8 mouse cellular contexts compared by ENCODE assay signal in the genomic region with DNA sequence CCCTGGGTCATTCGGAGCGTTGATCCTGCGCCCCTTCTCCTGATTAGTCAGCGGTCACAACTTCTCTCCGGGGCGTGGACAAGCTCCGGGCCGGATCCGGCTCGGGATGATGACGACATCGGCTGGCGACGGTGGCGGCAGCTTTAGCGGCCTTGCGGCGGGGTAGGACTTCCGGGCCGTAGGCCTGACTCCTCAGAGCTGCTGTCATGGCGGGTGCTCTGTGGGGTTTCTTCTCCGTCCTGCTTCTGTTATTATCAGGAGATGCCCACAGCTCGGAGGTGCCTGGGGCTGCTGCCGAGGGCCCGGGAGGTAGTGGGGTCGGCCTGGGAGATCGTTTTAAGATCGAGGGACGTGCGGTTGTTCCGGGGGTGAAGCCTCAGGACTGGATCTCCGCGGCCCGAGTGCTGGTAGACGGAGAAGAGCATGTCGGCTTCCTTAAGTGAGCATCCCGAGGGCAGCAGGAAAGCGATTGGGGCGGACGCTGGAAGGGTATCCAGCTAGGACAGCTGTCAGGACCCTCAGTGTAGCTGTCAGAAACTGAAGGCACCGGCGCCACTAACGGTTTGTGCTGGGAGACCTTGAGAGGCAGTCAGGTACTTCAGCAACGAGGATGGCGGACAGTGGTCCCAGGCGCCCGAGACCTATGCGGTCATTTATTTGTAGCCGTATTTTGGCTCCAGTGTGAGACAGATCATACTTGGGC. TPM values are rescaled to one million over a fixed set of nuclear protein-coding genes. Genes with fewer than 3 reads are reported as not detected.
DNase-seq lines count a peak whose midpoint lies in the region; ATAC-seq and TF ChIP-seq lines count a peak whose summit lies in the region.

Gene Emc7, plus strand, starts transcription at position 136 of the 703 bp plus-strand sequence.

- no peaks in the 10 kb centered on the region for H3K27me3 ChIP-seq in forebrain, embryonic 10.5 days (ENCODE audit: poor library complexity, severe bottlenecking)
- no peaks in the 10 kb centered on the region for H3K27me3 ChIP-seq in heart, embryonic 15.5 days
- no peaks in the 10 kb centered on the region for H3K27me3 ChIP-seq in liver, embryonic 14.5 days (ENCODE audit: control insufficient read depth, insufficient read depth, low read length)
- no peaks in the 10 kb centered on the region for H3K27me3 ChIP-seq in neural tube, embryonic 11.5 days (ENCODE audit: control insufficient read depth, insufficient read depth, low read length)
- no peaks in the 10 kb centered on the region for H3K27me3 ChIP-seq in stomach, postnatal 0 days (ENCODE audit: control insufficient read depth, insufficient read depth, low read length)

- peak within 1 kb of the TSS; percentile 76 for H3K4me2 ChIP-seq in heart, embryonic 15.5 days
- H3K4me2 ChIP-seq in liver, embryonic 14.5 days (ENCODE audit: low read depth): peak within 1 kb of the TSS; percentile 88
- peak within 1 kb of the TSS; percentile 59 for H3K4me2 ChIP-seq in neural tube, embryonic 11.5 days (ENCODE audit: low read depth)
- H3K4me2 ChIP-seq in stomach, postnatal 0 days (replicated peaks; ENCODE audit: low read depth): peak within 1 kb of the TSS; percentile 77

- DNase-seq in c-Kit-negative CD71-positive TER-119-positive erythroid progenitor cells, embryonic 14.5 days (ENCODE audit: low read depth, low spot score): peak; percentile 86
- peak; percentile 95 for DNase-seq in forebrain, embryonic 10.5 days (ENCODE audit: extremely low spot score, low spot score)
- DNase-seq in kidney, postnatal 25 days: peak; percentile 97 to 98
- DNase-seq in liver, embryonic 14.5 days (ENCODE audit: low read depth in 3 of 3, low spot score in 3 of 3): peak; percentile 91 to 92 (median 92)
- DNase-seq in neural tube, embryonic 11.5 days (ENCODE audit: low spot score): peak; percentile 97
- DNase-seq in stomach, postnatal 0 days (ENCODE audit: low spot score): peak; percentile 98

- peak within 1 kb of the TSS; percentile 86 for H3K27ac ChIP-seq in forebrain, embryonic 10.5 days
- peak within 1 kb of the TSS; percentile 91 for H3K27ac ChIP-seq in heart, embryonic 15.5 days
- H3K27ac ChIP-seq in liver, embryonic 14.5 days: peak within 1 kb of the TSS; percentile 62
- peak within 1 kb of the TSS; percentile 31; the same call in 1 of the 2 replicates for H3K27ac ChIP-seq in neural tube, embryonic 11.5 days (ENCODE audit: low read depth, low read length)
- H3K27ac ChIP-seq in stomach, postnatal 0 days (replicated peaks): peak within 1 kb of the TSS; percentile 86

- peaks cover 16% of the 10 kb centered on the region for H3K4me1 ChIP-seq in forebrain, embryonic 10.5 days
- H3K4me1 ChIP-seq in heart, embryonic 15.5 days (replicated peaks): peaks cover 8% of the 10 kb centered on the region
- peaks cover 3 to 7% of the 10 kb centered on the region in 2 experiments for H3K4me1 ChIP-seq in liver, embryonic 14.5 days (replicated peaks; ENCODE audit: control insufficient read depth in 2 of 2, insufficient read depth in 2 of 2, low read length in 1 of 2)
- no peaks in the 10 kb centered on the region; the same call in 1 of the 2 replicates for H3K4me1 ChIP-seq in neural tube, embryonic 11.5 days (ENCODE audit: control insufficient read depth, insufficient read depth, low read length)
- no peaks in the 10 kb centered on the region for H3K4me1 ChIP-seq in stomach, postnatal 0 days (replicated peaks; ENCODE audit: control insufficient read depth, insufficient read depth)

- H3K9ac ChIP-seq in heart, embryonic 15.5 days: peak within 1 kb of the TSS; percentile 84
- peak within 1 kb of the TSS; percentile 98 for H3K9ac ChIP-seq in liver, embryonic 14.5 days (replicated peaks)
- peak within 1 kb of the TSS; percentile 79 for H3K9ac ChIP-seq in neural tube, embryonic 11.5 days (ENCODE audit: low read length)
- H3K9ac ChIP-seq in stomach, postnatal 0 days (ENCODE audit: low read length): peak within 1 kb of the TSS; percentile 92

- H3K4me3 ChIP-seq in forebrain, embryonic 10.5 days: peak within 1 kb of the TSS; percentile 89
- peak within 1 kb of the TSS; percentile 72 for H3K4me3 ChIP-seq in heart, embryonic 15.5 days
- peak within 1 kb of the TSS; percentile 93 to 100 for H3K4me3 ChIP-seq in liver, embryonic 14.5 days (ENCODE audit: insufficient read depth in 1 of 2, low read depth in 2 of 2, low read length in 2 of 2)
- H3K4me3 ChIP-seq in neural tube, embryonic 11.5 days (ENCODE audit: low read depth, low read length): peak within 1 kb of the TSS; percentile 80
- peak within 1 kb of the TSS; percentile 89 for H3K4me3 ChIP-seq in stomach, postnatal 0 days (ENCODE audit: low read depth, low read length)

- TF ChIP-seq CTCF in liver, embryonic 14.5 days (IDR thresholded peaks at IDR 0.05; ENCODE audit: low read depth): no peak
- TF ChIP-seq CTCF in stomach, postnatal 0 days (IDR thresholded peaks at IDR 0.05; ENCODE audit: low read depth): 0 out of 2 replicates have a peak, but pooled peaks have one; percentile 11

- WGBS in forebrain, embryonic 10.5 days: under 1% methylated on average over 49 of the region's 49 CpGs
- WGBS in heart, embryonic 15.5 days: under 1% methylated on average over 49 of the region's 49 CpGs
- WGBS in liver, embryonic 14.5 days (ENCODE audit: insufficient replicate concordance): under 1% methylated on average over 49 of the region's 49 CpGs
- under 1% methylated on average over 49 of the region's 49 CpGs for WGBS in neural tube, embryonic 11.5 days
- under 1% methylated on average over 49 of the region's 49 CpGs for WGBS in stomach, postnatal 0 days

- H3K36me3 ChIP-seq in forebrain, embryonic 10.5 days (replicated peaks): peaks cover 10% of the 10 kb centered on the region
- H3K36me3 ChIP-seq in heart, embryonic 15.5 days: peaks cover 2% of the 10 kb centered on the region
- H3K36me3 ChIP-seq in liver, embryonic 14.5 days (replicated peaks; ENCODE audit: control insufficient read depth, insufficient read depth, low read depth): peaks cover 2% of the 10 kb centered on the region
- no peaks in the 10 kb centered on the region for H3K36me3 ChIP-seq in neural tube, embryonic 11.5 days (ENCODE audit: control insufficient read depth, insufficient read depth, low read length)
- H3K36me3 ChIP-seq in stomach, postnatal 0 days (ENCODE audit: control insufficient read depth, insufficient read depth, low read length): peaks cover 2% of the 10 kb centered on the region; the same call in 1 of the 2 replicates

- ATAC-seq in CD4-positive, CD25-positive, alpha-beta regulatory T cell, adult 4 months: peak; percentile 96
- ATAC-seq in heart, embryonic 15.5 days (replicated peaks; ENCODE audit: insufficient number of reproducible peaks, insufficient read depth, low FRiP score, low read depth): peak; percentile 97
- ATAC-seq in liver, embryonic 14.5 days (ENCODE audit: insufficient read depth): peak; percentile 99
- peak; percentile 97 for ATAC-seq in neural tube, embryonic 11.5 days (ENCODE audit: insufficient read depth, low FRiP score, low TSS enrichment)
- peak; percentile 99 for ATAC-seq in stomach, postnatal 0 days (ENCODE audit: low FRiP score, low TSS enrichment)

- no peak for TF ChIP-seq EP300 in liver, embryonic 14.5 days (IDR thresholded peaks at IDR 0.05; ENCODE audit: low read depth)
- no peak for TF ChIP-seq EP300 in stomach, postnatal 0 days (optimal IDR thresholded peaks at IDR 0.05)

- no peaks in the 10 kb centered on the region for H3K9me3 ChIP-seq in forebrain, embryonic 10.5 days
- H3K9me3 ChIP-seq in heart, embryonic 15.5 days (replicated peaks): no peaks in the 10 kb centered on the region
- no peaks in the 10 kb centered on the region for H3K9me3 ChIP-seq in liver, embryonic 14.5 days (ENCODE audit: control insufficient read depth, low read length)
- H3K9me3 ChIP-seq in neural tube, embryonic 11.5 days (ENCODE audit: control insufficient read depth, low read length): no peaks in the 10 kb centered on the region
- no peaks in the 10 kb centered on the region for H3K9me3 ChIP-seq in stomach, postnatal 0 days (ENCODE audit: control insufficient read depth, low read length)

RNA-seq across cellular contexts. Expression of gene Emc7, which starts in this region (rescaled TPM):
- 10 to 100 TPM; 12.9 to 14.8 TPM for polyA plus RNA-seq in CD4-positive, CD25-positive, alpha-beta regulatory T cell, adult 4 months (2017; shearing (Covaris generic))
- polyA plus RNA-seq in forebrain, embryonic 10.5 days (2016; fragmentation: Nextera tagmentation; extraction: Ambion mirVana): 10.7 and 11.7 TPM in 2 replicates
- polyA plus RNA-seq in heart, embryonic 15.5 days (2015; fragmentation: Nextera tagmentation; extraction: Ambion mirVana): 16.4 and 17.5 TPM in 2 replicates
- polyA plus RNA-seq in liver, embryonic 14.5 days (2012; rRNA removed): 4.3 and 5.8 TPM in 2 replicates
- 13.0 and 13.3 TPM in 2 replicates for polyA plus RNA-seq in liver, embryonic 14.5 days (2014; fragmentation: Nextera tagmentation; extraction: Ambion mirVana)
- polyA plus RNA-seq in neural tube, embryonic 11.5 days (2014; fragmentation: Nextera tagmentation; extraction: Ambion mirVana): 11.1 and 11.6 TPM in 2 replicates
- 23.6 and 24.5 TPM in 2 replicates for polyA plus RNA-seq in stomach, postnatal 0 days (2015; fragmentation: Nextera tagmentation; extraction: Ambion mirVana)

Comparison
In these comparisons a context has a peak if more than half of its experiments do, and no peak if none do; other contexts are left out.
1. Peak in every context shown above with its lines: DNase-seq, ATAC-seq, H3K4me3 ChIP-seq and H3K27ac ChIP-seq.
2. H3K27ac ChIP-seq: peak in every context shown above with its lines; median percentile 91 in heart, embryonic 15.5 days; 86 in forebrain, embryonic 10.5 days; 86 in stomach, postnatal 0 days; 62 in liver, embryonic 14.5 days; 31 in neural tube, embryonic 11.5 days.